Mouse (Mus musculus) forebrain, embryonic 16.5 days (tissue): ENCODE results near the gene Slc20a1. TPM values are rescaled to one million over a fixed set of nuclear protein-coding genes. Genes with fewer than 3 reads are reported as not detected.
A peak's percentile ranks its signal among the peaks of the same experiment; 100 is the strongest.

ENCODE experiments used
- ATAC-seq: fragments of 200-750 bp; cut with Nextera tagmentation; 2 replicates; pipeline ENCODE4 v1.8.0; 2017; ENCODE audit warnings: mild to moderate bottlenecking, moderate library complexity
- H3K27ac ChIP-seq: fragments of 300-500 bp; sonication (generic); 2 replicates; pipeline ENCODE4 v1.5.1; 2014; ENCODE audit warnings: low read length, control low read depth
- H3K27me3 ChIP-seq: fragments of 300-500 bp; sonication (generic); replicated peaks from 2 replicates; pipeline ENCODE4 v1.6.1; 2014; ENCODE audit warnings: low read length; ENCODE audit not compliant: control insufficient read depth, insufficient read depth
- H3K36me3 ChIP-seq: fragments of 300-500 bp; sonication (generic); 2 replicates; pipeline ENCODE4 v1.6.1; 2014; ENCODE audit not compliant: control insufficient read depth, insufficient read depth
- H3K4me1 ChIP-seq: fragments of 300-500 bp; sonication (generic); replicated peaks from 2 replicates; pipeline ENCODE4 v1.6.1; 2014; ENCODE audit warnings: low read length; ENCODE audit not compliant: control insufficient read depth, insufficient read depth
- H3K4me2 ChIP-seq: fragments of 300-500 bp; sonication (generic); 2 replicates; pipeline ENCODE4 v1.6.1; 2014; ENCODE audit warnings: mild to moderate bottlenecking, low read length, control low read depth
- H3K4me3 ChIP-seq: fragments of 300-500 bp; sonication (generic); replicated peaks from 2 replicates; pipeline ENCODE4 v1.5.1; 2014; ENCODE audit warnings: mild to moderate bottlenecking, low read length, control low read depth
- H3K9ac ChIP-seq: fragments of 300-500 bp; sonication (generic); replicated peaks from 2 replicates; pipeline ENCODE4 v1.6.1; 2014; ENCODE audit warnings: low read depth, low read length, control low read depth
- H3K9me3 ChIP-seq: fragments of 300-500 bp; sonication (generic); 2 replicates; pipeline ENCODE4 v1.6.1; 2016; ENCODE audit warnings: low read length; ENCODE audit not compliant: control insufficient read depth
- WGBS: fragments of 180-500 bp; shearing (Covaris S2); extraction: QIAGEN DNeasy Blood & Tissue Kit; methylation state at CpG from one replicate; pipeline ENCODE4 v1.1.7; 2014; 5-methylcytosine and 5-hydroxymethylcytosine counted together
- polyA plus RNA-seq: library from polyadenylated mRNA; unstranded; fragments of >200 nt; fragmentation: Nextera tagmentation; extraction: Ambion mirVana; gene quantifications from 2 replicates; pipeline ENCODE4 v1.2.1, GENCODE M21; 2015

Slc20a1 gene
- polyA plus RNA-seq: 58.3 and 60.4 TPM in 2 replicates

DNA sequence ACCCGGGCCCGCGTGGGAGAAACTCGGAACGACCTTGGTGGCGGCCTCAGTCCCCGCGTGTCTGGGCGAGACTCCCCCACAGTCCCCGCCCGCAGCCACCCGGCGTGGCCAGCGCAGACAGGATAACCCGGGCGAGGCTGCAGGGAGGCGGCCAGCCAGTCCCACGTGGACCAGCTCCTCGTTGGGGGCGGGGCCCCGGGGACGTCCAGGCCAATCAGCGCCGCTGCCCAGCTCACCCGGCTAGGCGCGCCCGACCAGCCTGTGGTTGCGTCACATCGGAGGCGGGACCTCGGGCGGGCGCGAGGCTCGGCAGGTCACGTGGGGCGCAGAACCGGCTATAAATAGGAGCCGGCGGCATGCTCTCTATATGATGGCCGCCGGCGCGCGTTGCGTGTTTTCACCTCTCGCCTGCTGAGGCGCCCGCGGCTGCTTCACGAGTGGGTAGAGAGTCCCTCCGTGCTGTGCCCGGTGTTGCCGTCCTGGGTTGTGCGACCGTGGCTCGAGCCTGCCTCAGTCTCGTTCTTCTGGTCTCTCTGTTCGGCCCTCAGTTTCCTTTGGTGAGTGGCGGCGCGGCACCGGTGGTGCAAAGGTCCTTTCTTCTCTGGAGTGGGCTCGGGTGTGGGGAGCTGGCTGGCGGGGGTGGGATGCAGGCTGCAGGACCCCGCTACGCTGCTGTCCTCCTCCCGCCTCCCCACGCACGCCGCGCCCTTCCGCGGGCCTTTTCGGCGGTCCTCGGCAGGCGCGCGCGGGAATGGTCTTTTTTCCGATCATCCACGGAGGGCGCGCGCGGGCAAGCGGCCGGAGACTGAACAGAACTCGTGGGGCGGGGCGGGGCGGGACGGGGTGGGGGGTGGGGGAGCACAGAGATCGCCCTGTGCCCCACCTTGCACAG is at the start of gene Slc20a1:
Slc20a1 (plus strand) TSS at position 329 of the 892 bp plus-strand sequence.
- peak; percentile 98 for ATAC-seq
- H3K9me3 ChIP-seq: no peaks in the 10 kb centered on the region
- no peaks in the 10 kb centered on the region for H3K36me3 ChIP-seq
- H3K27ac ChIP-seq: peak within 1 kb of the TSS; percentile 88
- WGBS: under 1% methylated on average over 80 of the region's 96 CpGs
- H3K4me3 ChIP-seq: peak within 1 kb of the TSS; percentile 80
- no peaks in the 10 kb centered on the region for H3K27me3 ChIP-seq
- H3K4me1 ChIP-seq: peaks cover 27% of the 10 kb centered on the region
- peak within 1 kb of the TSS; percentile 84 for H3K9ac ChIP-seq
- peak within 1 kb of the TSS; percentile 97 for H3K4me2 ChIP-seq

DNA sequence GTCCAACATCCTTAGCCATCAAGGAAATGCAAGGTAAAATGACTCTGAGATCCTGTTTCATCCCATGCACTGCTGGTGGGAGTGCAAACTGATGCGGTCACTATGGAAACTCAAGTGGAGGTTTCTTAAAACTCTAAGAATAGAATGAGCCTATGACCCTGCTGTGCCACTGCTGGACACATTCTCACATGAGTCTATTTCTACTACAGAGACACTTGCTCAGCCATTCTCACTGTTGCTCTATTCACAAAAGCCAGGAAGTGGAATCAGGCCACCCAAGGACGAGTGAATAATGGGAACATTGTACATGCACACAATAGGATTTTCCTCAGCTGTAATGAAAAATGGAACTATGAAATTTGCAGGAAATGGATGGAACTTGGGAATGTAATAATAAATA is 49.7 kb upstream of the Slc20a1 start:
- ATAC-seq: no peak
- Histone ChIP-seq H3K36me3 (no peaks in the 10 kb centered on the region), H3K4me1 (no peaks in the 10 kb centered on the region), H3K4me2 (no peak overlapping the region), H3K27me3 (no peaks in the 10 kb centered on the region), H3K9ac (no peak overlapping the region), H3K9me3 (no peaks in the 10 kb centered on the region), H3K4me3 (no peak overlapping the region), H3K27ac (no peak overlapping the region)
- WGBS: 35% methylated on average over 2 of the region's 2 CpGs

DNA sequence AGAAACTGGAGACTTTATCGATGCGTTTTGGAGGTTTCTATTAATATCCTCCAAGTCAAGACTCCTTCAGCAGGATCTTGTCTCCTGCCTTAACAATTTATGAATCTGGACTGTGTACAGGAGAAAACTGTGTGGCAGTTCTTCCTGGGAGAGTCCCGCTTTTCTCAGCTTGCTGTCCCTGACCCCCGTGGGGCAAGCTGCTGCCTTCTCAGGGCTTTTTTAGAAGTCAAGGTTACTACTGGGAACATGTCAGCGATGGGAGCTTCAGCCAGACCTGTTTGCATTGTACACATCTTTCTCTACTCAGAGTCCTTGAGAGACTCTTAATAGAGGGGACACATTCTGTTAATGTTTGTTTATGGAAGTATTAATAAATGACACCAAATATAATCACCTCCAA is 48.2 kb upstream of the Slc20a1 start:
- no peak overlapping the region for H3K9ac ChIP-seq

DNA sequence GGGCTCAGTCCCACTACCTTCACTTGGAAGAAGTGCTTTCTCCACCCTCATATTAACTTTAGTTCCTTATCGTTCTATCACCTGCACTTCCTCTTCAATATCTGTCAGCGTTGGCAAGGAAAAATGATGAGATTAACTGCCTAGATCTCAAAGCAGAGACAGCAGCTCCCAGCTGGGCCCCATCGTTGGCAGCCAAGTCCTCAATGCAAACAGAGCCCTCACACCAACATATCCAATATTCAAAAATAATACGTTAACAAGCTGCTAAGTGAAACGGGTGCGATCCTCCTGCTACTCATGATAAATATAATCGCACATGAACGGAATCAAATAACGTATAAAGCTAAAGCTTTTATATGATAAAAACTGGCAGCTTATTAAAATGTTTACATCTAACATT is 47.5 kb upstream of the Slc20a1 start:
- no peak overlapping the region for H3K4me3 ChIP-seq
- H3K4me1 ChIP-seq: no peaks in the 10 kb centered on the region
- peak overlapping the region; percentile 50 for H3K27ac ChIP-seq
- H3K4me2 ChIP-seq: no peak overlapping the region
- 63% methylated on average over 9 of the region's 9 CpGs for WGBS
- peak; percentile 62 for ATAC-seq
- no peaks in the 10 kb centered on the region for H3K36me3 ChIP-seq
- no peak overlapping the region for H3K9ac ChIP-seq
- H3K9me3 ChIP-seq: no peaks in the 10 kb centered on the region
- no peaks in the 10 kb centered on the region for H3K27me3 ChIP-seq

More for the DNA sequence above, 48.2 kb upstream of the Slc20a1 start:
- ATAC-seq: no peak
- no peak overlapping the region for H3K27ac ChIP-seq
- H3K36me3 ChIP-seq: no peaks in the 10 kb centered on the region
- no peaks in the 10 kb centered on the region for H3K27me3 ChIP-seq
- no peak overlapping the region for H3K4me3 ChIP-seq
- no peaks in the 10 kb centered on the region for H3K4me1 ChIP-seq
- WGBS: 90% methylated on average over 5 of the region's 5 CpGs
- no peak overlapping the region for H3K4me2 ChIP-seq
- no peaks in the 10 kb centered on the region for H3K9me3 ChIP-seq

GRCm38 (mm10) chr2:129152751-129153150 is 45.8 kb upstream of the Slc20a1 start:
- WGBS: 80% methylated on average over 1 of the region's 1 CpGs
- H3K4me3 ChIP-seq: no peak overlapping the region
- no peaks in the 10 kb centered on the region for H3K36me3 ChIP-seq
- H3K27me3 ChIP-seq: no peaks in the 10 kb centered on the region
- no peaks in the 10 kb centered on the region for H3K9me3 ChIP-seq
- no peaks in the 10 kb centered on the region for H3K4me1 ChIP-seq
- no peak overlapping the region for H3K4me2 ChIP-seq
- no peak overlapping the region for H3K27ac ChIP-seq
- no peak for ATAC-seq
- H3K9ac ChIP-seq: no peak overlapping the region

DNA sequence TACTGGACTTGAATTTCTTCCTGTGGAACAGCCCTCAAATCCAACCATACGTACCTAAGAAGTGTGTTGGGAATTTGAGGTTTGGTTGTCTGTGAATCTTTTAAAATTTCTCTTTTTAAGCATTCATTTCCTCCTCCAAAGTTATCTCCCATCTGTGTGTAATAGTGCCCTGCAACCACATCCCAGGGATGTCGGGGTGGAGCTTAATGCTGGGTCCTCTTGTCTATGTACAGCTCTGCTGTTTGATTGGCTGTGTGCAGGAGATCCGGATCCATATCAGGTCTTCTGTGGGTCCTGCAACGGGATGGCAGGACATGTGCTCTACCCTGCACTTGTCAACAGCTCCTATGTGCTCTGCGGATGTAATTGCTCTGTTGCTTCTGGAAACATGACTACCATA is 33.7 kb upstream of the Slc20a1 start:
- no peak overlapping the region for H3K27ac ChIP-seq
- no peak overlapping the region for H3K4me2 ChIP-seq
- no peaks in the 10 kb centered on the region for H3K36me3 ChIP-seq
- WGBS: 82% methylated on average over 5 of the region's 5 CpGs
- H3K9ac ChIP-seq: no peak overlapping the region
- H3K9me3 ChIP-seq: no peaks in the 10 kb centered on the region
- H3K27me3 ChIP-seq: no peaks in the 10 kb centered on the region
- H3K4me1 ChIP-seq: no peaks in the 10 kb centered on the region
- H3K4me3 ChIP-seq: no peak overlapping the region
- ATAC-seq: no peak

- 50% methylated on average over 10 of the region's 10 CpGs for WGBS
Observed at GRCm38 (mm10) chr2:129166466-129167463, 31.8 kb upstream of the Slc20a1 start.

GRCm38 (mm10) chr2:129173386-129173785 is 25.2 kb upstream of the Slc20a1 start:
- no peak overlapping the region for H3K4me3 ChIP-seq
- H3K4me2 ChIP-seq: no peak overlapping the region
- peaks cover 4% of the 10 kb centered on the region; the same call in 1 of the 2 replicates for H3K4me1 ChIP-seq
- no peaks in the 10 kb centered on the region for H3K9me3 ChIP-seq
- no peak overlapping the region for H3K27ac ChIP-seq
- no peaks in the 10 kb centered on the region for H3K27me3 ChIP-seq
- no peaks in the 10 kb centered on the region for H3K36me3 ChIP-seq
- no peak overlapping the region for H3K9ac ChIP-seq
- no peak for ATAC-seq
- 58% methylated on average over 10 of the region's 10 CpGs for WGBS

More at GRCm38 (mm10) chr2:129166466-129167463, 31.8 kb upstream of the Slc20a1 start:
- Histone ChIP-seq H3K27ac (no peak overlapping the region), H3K27me3 (no peaks in the 10 kb centered on the region), H3K9ac (no peak overlapping the region), H3K4me3 (no peak overlapping the region), H3K9me3 (no peaks in the 10 kb centered on the region), H3K4me2 (no peak overlapping the region), H3K36me3 (no peaks in the 10 kb centered on the region), H3K4me1 (no peaks in the 10 kb centered on the region)
- no peak for ATAC-seq

DNA sequence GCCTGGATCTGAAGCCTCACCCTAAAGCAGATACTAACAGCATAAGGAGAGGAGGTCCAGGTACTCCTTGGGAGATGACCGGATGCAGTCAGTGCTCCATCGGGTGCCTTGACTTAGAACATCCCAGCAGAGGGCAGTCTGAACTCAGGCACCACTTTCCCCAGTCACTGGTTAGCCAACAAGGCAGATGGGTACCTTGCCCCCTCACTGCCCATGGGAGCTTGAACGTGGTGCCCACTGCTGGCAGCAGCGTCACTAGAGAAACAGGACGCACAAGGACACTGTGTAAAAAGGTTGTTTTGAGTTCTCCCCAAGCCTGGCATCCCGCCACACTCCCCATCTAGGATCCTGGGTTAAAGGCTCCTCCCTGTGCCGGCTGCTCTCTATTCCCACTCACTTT is 24.1 kb upstream of the Slc20a1 start:
- ATAC-seq: peak; percentile 50
- H3K4me3 ChIP-seq: no peak overlapping the region
- no peaks in the 10 kb centered on the region for H3K27me3 ChIP-seq
- no peaks in the 10 kb centered on the region for H3K9me3 ChIP-seq
- no peak overlapping the region for H3K4me2 ChIP-seq
- no peak overlapping the region for H3K9ac ChIP-seq
- no peak overlapping the region for H3K27ac ChIP-seq
- no peaks in the 10 kb centered on the region for H3K36me3 ChIP-seq
- H3K4me1 ChIP-seq: peaks cover 4% of the 10 kb centered on the region; the same call in 1 of the 2 replicates
- whole genome bisulfite sequencing: 32% methylated on average over 7 of the region's 7 CpGs
